Mouse (Mus musculus) neural tube, embryonic 12.5 days (tissue): ENCODE results near the gene Pbx1. TPM values are rescaled to one million over a fixed set of nuclear protein-coding genes. Genes with fewer than 3 reads are reported as not detected.

ENCODE experiments used
- ATAC-seq: fragments of 200-750 bp; cut with Nextera tagmentation; 2 replicates; pipeline ENCODE4 v1.8.0; 2017; ENCODE audit warnings: low read depth, mild to moderate bottlenecking, moderate TSS enrichment, moderate library complexity; ENCODE audit not compliant: low FRiP score
- H3K27ac ChIP-seq: fragments of 300-500 bp; sonication (generic); 2 replicates; pipeline ENCODE4 v1.5.1; 2016
- H3K27me3 ChIP-seq: fragments of 300-500 bp; sonication (generic); replicated peaks from 2 replicates; pipeline ENCODE4 v1.6.1; 2016; ENCODE audit warnings: mild to moderate bottlenecking
- H3K36me3 ChIP-seq: fragments of 300-500 bp; sonication (generic); 2 replicates; pipeline ENCODE4 v1.6.1; 2016; ENCODE audit warnings: mild to moderate bottlenecking
- H3K4me1 ChIP-seq: fragments of 300-500 bp; sonication (generic); 2 replicates; pipeline ENCODE4 v1.6.1; 2016
- H3K4me2 ChIP-seq: fragments of 300-500 bp; sonication (generic); replicated peaks from 2 replicates; pipeline ENCODE4 v1.6.1; 2016; ENCODE audit warnings: mild to moderate bottlenecking
- H3K4me3 ChIP-seq: fragments of 300-500 bp; sonication (generic); 2 replicates; pipeline ENCODE4 v1.5.1; 2016
- H3K9ac ChIP-seq: fragments of 300-500 bp; sonication (generic); 2 replicates; pipeline ENCODE4 v1.6.1; 2016; ENCODE audit warnings: mild to moderate bottlenecking
- H3K9me3 ChIP-seq: fragments of 300-500 bp; sonication (generic); 2 replicates; pipeline ENCODE4 v1.6.1; 2016; ENCODE audit warnings: mild to moderate bottlenecking
- WGBS: fragments of 180-500 bp; shearing (Covaris S2); methylation state at CpG from one replicate; pipeline ENCODE4 v1.1.7; 2016; 5-methylcytosine and 5-hydroxymethylcytosine counted together
- polyA plus RNA-seq: library from polyadenylated mRNA; unstranded; fragments of >200 nt; fragmentation: Nextera tagmentation; extraction: Ambion mirVana; gene quantifications from 2 replicates; pipeline ENCODE4 v1.2.1, GENCODE M21; 2016

Pbx1 gene
- polyA plus RNA-seq, 1 experiment from 2014 or later: 43.9 TPM

- Histone ChIP-seq H3K27ac (no peak overlapping the region), H3K36me3 (peaks cover 15% of the 10 kb centered on the region; the same call in 1 of the 2 replicates), H3K4me3 (no peak overlapping the region), H3K9ac (no peak overlapping the region), H3K9me3 (no peaks in the 10 kb centered on the region), H3K4me2 (no peak overlapping the region), H3K4me1 (peaks cover 45% of the 10 kb centered on the region), H3K27me3 (no peaks in the 10 kb centered on the region)
- no peak for ATAC-seq
- WGBS: 90% methylated on average over 9 of the region's 9 CpGs
Measured at GRCm38 (mm10) chr1:168418903-168419302, 13.2 kb downstream of the Pbx1 start.

GRCm38 (mm10) chr1:168417626-168418025, 14.4 kb downstream of the Pbx1 start:
- Histone ChIP-seq H3K27ac (no peak overlapping the region), H3K9me3 (no peaks in the 10 kb centered on the region), H3K4me2 (peak overlapping the region; percentile 31; the same call in 1 of the 2 replicates), H3K27me3 (no peaks in the 10 kb centered on the region), H3K4me1 (peaks cover 39% of the 10 kb centered on the region), H3K36me3 (peaks cover 20% of the 10 kb centered on the region; the same call in 1 of the 2 replicates), H3K9ac (no peak overlapping the region), H3K4me3 (no peak overlapping the region)
- peak; percentile 39; the same call in 1 of the 2 replicates for ATAC-seq
- WGBS: 25% methylated on average over 6 of the region's 6 CpGs

GRCm38 (mm10) chr1:168416729-168417437, 15.2 kb downstream of the Pbx1 start:
- 16% methylated on average over 11 of the region's 11 CpGs for WGBS
- peak overlapping the region; percentile 31 for H3K4me2 ChIP-seq
- H3K36me3 ChIP-seq: peaks cover 14% of the 10 kb centered on the region; the same call in 1 of the 2 replicates
- peaks cover 39% of the 10 kb centered on the region for H3K4me1 ChIP-seq
- H3K9me3 ChIP-seq: no peaks in the 10 kb centered on the region
- 0 out of 2 replicates have a peak, but pooled peaks have one; percentile 44 for ATAC-seq
- H3K27me3 ChIP-seq: no peaks in the 10 kb centered on the region
- H3K27ac ChIP-seq: no peak overlapping the region
- no peak overlapping the region for H3K4me3 ChIP-seq
- H3K9ac ChIP-seq: 0 out of 2 replicates have a peak overlapping the region, but pooled peaks have one; percentile 13

GRCm38 (mm10) chr1:168410611-168411010, 21.5 kb downstream of the Pbx1 start:
- WGBS: 8% methylated on average over 10 of the region's 10 CpGs
- H3K27ac ChIP-seq: no peak overlapping the region
- H3K4me1 ChIP-seq: peaks cover 56% of the 10 kb centered on the region
- no peak overlapping the region for H3K9ac ChIP-seq
- H3K27me3 ChIP-seq: no peaks in the 10 kb centered on the region
- 0 out of 2 replicates have a peak overlapping the region, but pooled peaks have one; percentile 20 for H3K4me2 ChIP-seq
- 0 out of 2 replicates have a peak, but pooled peaks have one; percentile 41 for ATAC-seq
- no peaks in the 10 kb centered on the region for H3K9me3 ChIP-seq
- peaks cover 5% of the 10 kb centered on the region; the same call in 1 of the 2 replicates for H3K36me3 ChIP-seq
- H3K4me3 ChIP-seq: no peak overlapping the region

GRCm38 (mm10) chr1:168410054-168410453, 22.0 kb downstream of the Pbx1 start:
- H3K9me3 ChIP-seq: no peaks in the 10 kb centered on the region
- H3K4me3 ChIP-seq: no peak overlapping the region
- H3K27ac ChIP-seq: no peak overlapping the region
- H3K4me2 ChIP-seq: 0 out of 2 replicates have a peak overlapping the region, but pooled peaks have one; percentile 20
- H3K9ac ChIP-seq: no peak overlapping the region
- ATAC-seq: no peak
- H3K27me3 ChIP-seq: no peaks in the 10 kb centered on the region
- H3K4me1 ChIP-seq: peaks cover 58% of the 10 kb centered on the region
- WGBS: 13% methylated on average over 1 of the region's 1 CpGs
- H3K36me3 ChIP-seq: peaks cover 5% of the 10 kb centered on the region; the same call in 1 of the 2 replicates

GRCm38 (mm10) chr1:168408757-168409156, 23.3 kb downstream of the Pbx1 start:
- peaks cover 5% of the 10 kb centered on the region; the same call in 1 of the 2 replicates for H3K36me3 ChIP-seq
- whole genome bisulfite sequencing: 48% methylated on average over 10 of the region's 10 CpGs
- peaks cover 66% of the 10 kb centered on the region for H3K4me1 ChIP-seq
- H3K27me3 ChIP-seq: no peaks in the 10 kb centered on the region
- no peak overlapping the region for H3K9ac ChIP-seq
- no peak overlapping the region for H3K4me3 ChIP-seq
- 0 out of 2 replicates have a peak overlapping the region, but pooled peaks have one; percentile 26 for H3K27ac ChIP-seq
- H3K4me2 ChIP-seq: no peak overlapping the region
- no peak for ATAC-seq
- no peaks in the 10 kb centered on the region for H3K9me3 ChIP-seq

- WGBS: 79% methylated on average over 7 of the region's 7 CpGs
Measured at GRCm38 (mm10) chr1:168407958-168408357, 24.1 kb downstream of the Pbx1 start.

GRCm38 (mm10) chr1:168406291-168406675, 25.8 kb downstream of the Pbx1 start:
- Histone ChIP-seq H3K9me3 (no peaks in the 10 kb centered on the region), H3K4me2 (peak overlapping the region; percentile 23), H3K36me3 (no peaks in the 10 kb centered on the region), H3K27me3 (no peaks in the 10 kb centered on the region), H3K27ac (no peak overlapping the region), H3K9ac (no peak overlapping the region), H3K4me3 (no peak overlapping the region), H3K4me1 (peaks cover 84% of the 10 kb centered on the region)
- 21% methylated on average over 8 of the region's 8 CpGs for WGBS
- ATAC-seq: no peak

More at GRCm38 (mm10) chr1:168407958-168408357, 24.1 kb downstream of the Pbx1 start:
- Histone ChIP-seq H3K27ac (no peak overlapping the region), H3K9me3 (no peaks in the 10 kb centered on the region), H3K4me3 (no peak overlapping the region), H3K4me1 (peaks cover 73% of the 10 kb centered on the region), H3K4me2 (no peak overlapping the region), H3K36me3 (0 out of 2 replicates have a peak, but pooled peaks cover under 1% of the 10 kb centered on the region), H3K9ac (no peak overlapping the region), H3K27me3 (no peaks in the 10 kb centered on the region)
- no peak for ATAC-seq

- Histone ChIP-seq H3K9ac (no peak overlapping the region), H3K4me3 (no peak overlapping the region), H3K4me2 (peak overlapping the region; percentile 27; the same call in 1 of the 2 replicates), H3K9me3 (no peaks in the 10 kb centered on the region), H3K27ac (no peak overlapping the region), H3K4me1 (peaks cover 79% of the 10 kb centered on the region), H3K27me3 (no peaks in the 10 kb centered on the region), H3K36me3 (no peaks in the 10 kb centered on the region)
- no peak for ATAC-seq
- WGBS: 13% methylated on average over 12 of the region's 12 CpGs
Measured at GRCm38 (mm10) chr1:168405645-168406290, 26.3 kb downstream of the Pbx1 start.

GRCm38 (mm10) chr1:168403529-168403928, 28.5 kb downstream of the Pbx1 start:
- H3K27ac ChIP-seq: no peak overlapping the region
- H3K9me3 ChIP-seq: no peaks in the 10 kb centered on the region
- ATAC-seq: no peak
- H3K4me3 ChIP-seq: no peak overlapping the region
- 36% methylated on average over 2 of the region's 2 CpGs for WGBS
- no peaks in the 10 kb centered on the region; the same call in 1 of the 2 replicates for H3K36me3 ChIP-seq
- H3K4me2 ChIP-seq: no peak overlapping the region
- H3K9ac ChIP-seq: no peak overlapping the region
- peaks cover 56% of the 10 kb centered on the region for H3K4me1 ChIP-seq
- no peaks in the 10 kb centered on the region for H3K27me3 ChIP-seq

- Histone ChIP-seq H3K36me3 (no peaks in the 10 kb centered on the region; the same call in 1 of the 2 replicates), H3K4me2 (no peak overlapping the region), H3K27me3 (no peaks in the 10 kb centered on the region), H3K27ac (no peak overlapping the region), H3K4me1 (peaks cover 49% of the 10 kb centered on the region), H3K4me3 (no peak overlapping the region), H3K9ac (no peak overlapping the region), H3K9me3 (no peaks in the 10 kb centered on the region)
- 38% methylated on average over 7 of the region's 7 CpGs for WGBS
- no peak for ATAC-seq
Measured at GRCm38 (mm10) chr1:168402683-168403082, 29.4 kb downstream of the Pbx1 start.

- ATAC-seq: no peak
- Histone ChIP-seq H3K27ac (no peak overlapping the region), H3K4me3 (no peak overlapping the region), H3K36me3 (peaks cover 10% of the 10 kb centered on the region), H3K9ac (no peak overlapping the region), H3K4me2 (no peak overlapping the region), H3K27me3 (no peaks in the 10 kb centered on the region), H3K4me1 (peaks cover 32% of the 10 kb centered on the region), H3K9me3 (no peaks in the 10 kb centered on the region)
- WGBS: 70% methylated on average over 3 of the region's 3 CpGs
Measured at GRCm38 (mm10) chr1:168395523-168396159, 36.4 kb downstream of the Pbx1 start.
